Mouse (Mus musculus) ovary, postnatal 14 days (tissue): ENCODE data around the gene Phc3.
"Not testable (repeated sequence)": the region's sequence is repeated elsewhere in the genome, so short reads cannot be mapped to it uniquely, and the experiment has no call there.

Experiments
- DNase-seq: peaks from one replicate; pipeline ENCODE4 v3.0.0; 2022; ENCODE audit warnings: low spot score

Gene Phc3

GRCm38 (mm10) chr3:30868625-30869024, 100.6 kb downstream of the Phc3 start:
- no peak for DNase-seq

GRCm38 (mm10) chr3:30868176-30868575, 101.0 kb downstream of the Phc3 start:
- no peak for DNase-seq

- no peak for DNase-seq
Measured at GRCm38 (mm10) chr3:30864640-30865039, 104.6 kb downstream of the Phc3 start.

- no peak for DNase-seq
Measured at GRCm38 (mm10) chr3:30863712-30864435, 105.3 kb downstream of the Phc3 start.

- no peak for DNase-seq
Measured at GRCm38 (mm10) chr3:30860705-30861104, 108.5 kb downstream of the Phc3 start.

GRCm38 (mm10) chr3:30859599-30859998, 109.6 kb downstream of the Phc3 start:
- DNase-seq: not testable (repeated sequence)

GRCm38 (mm10) chr3:30855604-30856458, 113.4 kb downstream of the Phc3 start, which contains the start of gene Gpr160:
TSS of gene Gpr160 (plus strand) at chr3:30855950.
- peak; percentile 49 for DNase-seq

GRCm38 (mm10) chr3:30853596-30853995, 115.6 kb downstream of the Phc3 start:
- no peak for DNase-seq

GRCm38 (mm10) chr3:30851422-30851821, 117.8 kb downstream of the Phc3 start:
- no peak for DNase-seq
